Mouse (Mus musculus): ENCODE results near the gene Ptprk.
A peak's percentile ranks its signal among the peaks of the same experiment; 100 is the strongest.

The Ptprk gene

DNA sequence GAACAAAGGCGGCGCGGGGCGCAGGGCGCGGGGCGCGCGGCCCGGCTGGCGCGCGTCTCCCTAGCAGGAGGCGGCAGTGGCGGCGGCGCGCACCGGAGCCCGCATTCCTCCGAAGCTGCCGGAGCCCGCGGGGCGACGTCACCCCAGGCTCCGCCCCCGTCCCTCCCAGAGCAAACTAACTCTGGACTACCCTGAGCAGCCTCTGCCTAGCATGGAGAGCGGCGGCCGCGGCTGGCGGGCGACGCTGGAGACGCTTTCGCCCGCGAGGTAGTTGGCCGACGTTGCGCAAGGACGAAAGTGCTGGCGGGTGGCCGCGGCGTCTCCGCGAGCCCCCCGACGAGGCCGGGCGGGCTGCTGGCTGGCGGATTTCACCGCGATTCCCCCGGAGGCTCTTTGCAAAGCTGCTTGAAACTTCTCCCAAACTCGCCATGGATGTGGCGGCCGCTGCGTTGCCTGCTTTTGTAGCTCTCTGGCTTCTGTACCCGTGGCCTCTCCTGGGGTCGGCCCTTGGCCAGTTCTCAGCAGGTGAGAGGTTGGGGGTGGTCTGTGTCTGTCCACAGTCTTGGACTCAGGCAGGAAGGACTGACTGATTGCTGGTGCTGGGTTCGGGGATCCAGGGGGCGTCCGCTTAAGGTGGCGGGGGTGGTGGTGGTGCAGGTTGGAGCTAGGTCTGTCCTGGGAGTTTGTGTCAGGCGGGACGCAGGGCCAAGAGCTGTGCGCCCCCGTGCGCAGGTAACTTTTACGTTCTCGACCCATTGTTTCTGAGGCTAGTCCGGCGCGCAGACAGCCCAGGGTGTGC, at the start of gene Ptprk:
Gene Ptprk (plus strand): TSS at position 168 of the 799 bp plus-strand sequence.
- peak; percentile 95 for DNase-seq

DNA sequence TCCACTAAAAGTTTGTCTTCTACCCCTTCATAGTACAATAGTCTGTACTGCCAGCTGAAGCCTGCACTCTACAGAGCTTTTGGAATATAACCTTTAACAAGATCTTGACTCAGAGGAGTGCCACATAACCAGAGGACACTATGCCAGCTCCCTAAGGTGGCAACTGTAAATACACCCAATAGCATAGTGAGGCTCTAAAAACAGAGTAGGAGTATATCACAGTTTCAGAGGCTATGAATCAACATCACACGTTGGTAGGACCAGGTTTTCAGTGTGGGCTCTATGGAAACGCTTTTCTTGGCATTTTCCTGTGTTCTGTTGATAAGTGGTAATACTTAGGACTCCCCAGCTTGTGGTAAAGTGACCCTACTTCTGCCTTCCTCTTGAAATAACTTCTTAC, 46.8 kb upstream of the Ptprk start:
- no peak for DNase-seq

DNA sequence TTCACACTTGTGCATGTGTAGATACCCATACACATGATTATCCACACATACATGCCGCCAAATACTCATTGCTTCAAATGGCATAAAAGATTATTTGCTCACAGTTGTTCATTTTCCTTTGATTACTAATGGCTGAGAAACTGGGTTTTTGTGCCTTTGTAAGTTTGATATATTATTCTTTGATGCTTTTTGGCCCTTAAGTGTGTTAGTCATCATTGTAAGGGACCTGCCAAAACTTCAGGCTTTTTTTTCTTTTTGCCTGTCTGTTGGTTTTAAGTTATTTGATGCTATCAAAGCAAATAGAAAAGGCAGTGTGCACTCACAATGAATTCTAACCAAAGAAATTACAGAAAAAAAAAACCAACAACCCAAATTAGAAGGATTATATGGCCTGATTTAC, 38.2 kb upstream of the Ptprk start:
- DNase-seq: no peak

DNA sequence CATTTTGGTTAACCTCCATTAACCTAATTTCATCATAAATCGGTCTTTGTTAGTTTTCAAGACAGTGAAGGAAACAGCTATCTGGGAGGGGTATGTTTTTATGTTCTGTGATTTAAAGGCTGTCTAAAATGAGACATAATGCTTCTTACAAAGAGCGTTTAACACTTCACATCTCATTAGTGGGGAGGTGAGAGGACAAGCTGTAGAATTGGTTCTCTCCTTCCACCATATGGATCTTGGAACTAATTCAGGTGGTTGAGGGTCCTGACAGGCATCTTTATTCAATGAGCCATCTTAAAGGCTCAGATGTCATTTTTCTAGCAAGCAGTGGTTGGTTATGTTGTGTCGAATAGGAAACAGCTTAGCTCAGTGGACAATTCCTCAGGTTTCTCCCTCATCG, 19.9 kb upstream of the Ptprk start:
- DNase-seq: no peak

DNA sequence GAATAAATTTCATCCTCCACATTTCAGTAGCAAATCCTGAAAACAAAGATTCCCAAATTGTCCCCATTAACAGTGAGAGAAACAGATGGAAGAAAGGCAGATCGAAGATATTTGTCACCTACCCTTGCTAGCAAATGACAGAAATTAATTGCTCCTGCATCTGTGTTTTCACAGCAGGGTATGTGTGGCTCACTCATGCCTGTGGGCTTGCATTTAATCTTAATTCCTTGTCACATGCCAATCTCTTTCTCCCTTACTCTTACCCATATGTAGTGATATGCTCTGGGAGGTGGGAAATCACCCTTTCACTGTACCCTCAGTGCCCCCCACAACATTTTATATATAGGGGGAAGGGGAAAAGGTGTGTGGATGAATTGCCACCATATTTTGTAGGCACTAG, 15.4 kb upstream of the Ptprk start:
- DNase-seq: no peak

DNA sequence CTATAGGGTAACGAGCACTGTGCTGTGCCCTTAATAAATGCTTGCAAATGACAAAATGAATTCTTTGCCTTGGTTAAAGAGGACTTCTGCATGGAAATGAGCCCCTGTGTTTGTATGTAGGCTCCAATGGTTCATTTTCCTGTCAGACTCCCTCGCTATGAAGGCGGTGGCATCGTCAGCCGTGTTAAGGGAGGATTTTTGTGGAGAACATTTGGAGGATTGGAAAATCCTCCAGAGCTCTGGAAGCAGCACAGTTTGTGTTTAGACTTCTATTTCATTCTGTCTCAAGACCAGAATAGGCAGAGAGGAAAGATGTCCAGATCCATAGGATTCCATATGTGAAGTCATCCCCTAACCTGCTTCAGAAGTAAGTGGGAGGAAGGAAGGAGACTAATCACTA, 6.6 kb upstream of the Ptprk start:
- DNase-seq: no peak

DNA sequence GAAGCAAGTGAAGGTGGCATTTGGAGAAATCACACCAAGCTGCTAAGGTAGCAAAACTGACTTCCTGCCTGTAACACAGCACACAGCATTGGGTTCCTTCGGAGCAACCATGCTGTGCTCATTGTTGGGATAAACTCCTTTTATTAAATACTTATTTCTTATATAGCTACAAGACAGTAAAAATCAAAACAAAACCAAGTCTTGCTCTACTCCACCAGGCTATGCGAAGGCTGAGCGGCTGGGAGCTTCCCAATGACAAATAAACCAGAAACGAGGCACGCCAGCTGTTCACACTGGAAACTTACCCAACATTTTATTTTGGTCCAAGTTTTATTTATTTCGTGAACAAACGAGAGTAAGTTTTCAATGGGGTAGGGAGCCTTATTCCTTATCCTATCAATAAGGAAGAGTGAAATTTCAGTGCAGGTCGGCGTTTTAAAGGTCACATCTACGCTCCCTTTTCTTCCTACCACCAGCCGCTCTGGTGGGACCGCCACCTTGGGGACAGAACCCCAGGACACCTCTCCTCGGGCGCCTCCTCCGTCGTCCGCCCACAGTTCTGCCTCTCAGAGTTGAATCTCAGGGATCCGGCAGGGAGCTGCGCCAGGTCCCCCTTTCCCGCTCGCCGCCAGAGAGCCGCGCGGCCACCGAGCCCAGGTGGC, 498 bp upstream of the Ptprk start:
- DNase-seq: no peak

DNA sequence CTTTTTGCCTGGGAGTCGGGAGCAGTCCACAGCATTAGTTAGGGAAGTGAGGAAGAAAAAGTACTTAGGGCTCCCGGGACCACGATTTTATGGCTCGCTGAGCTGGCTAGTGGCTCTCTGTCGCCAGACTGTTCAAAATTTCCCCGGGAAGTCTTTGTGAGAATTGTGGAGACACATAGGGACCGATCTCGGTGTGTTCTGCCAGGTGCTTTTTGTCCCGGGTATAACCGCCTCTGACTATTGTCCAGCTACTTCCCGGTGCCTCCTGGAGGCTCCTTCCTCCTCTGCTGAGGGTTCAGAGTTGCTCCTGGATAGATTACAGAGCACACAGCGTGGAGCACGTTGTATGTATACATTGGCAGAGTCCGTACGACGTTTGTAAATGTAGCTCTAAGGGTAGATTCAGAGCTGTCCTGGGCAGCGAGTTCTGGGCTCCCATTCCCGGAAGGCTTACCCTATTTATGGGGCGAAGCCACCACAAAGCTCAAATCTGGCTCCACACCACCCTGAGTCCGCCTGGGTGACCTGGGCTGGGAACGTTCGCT, 943 bp downstream of the Ptprk start:
- DNase-seq: peak; percentile 53

DNA sequence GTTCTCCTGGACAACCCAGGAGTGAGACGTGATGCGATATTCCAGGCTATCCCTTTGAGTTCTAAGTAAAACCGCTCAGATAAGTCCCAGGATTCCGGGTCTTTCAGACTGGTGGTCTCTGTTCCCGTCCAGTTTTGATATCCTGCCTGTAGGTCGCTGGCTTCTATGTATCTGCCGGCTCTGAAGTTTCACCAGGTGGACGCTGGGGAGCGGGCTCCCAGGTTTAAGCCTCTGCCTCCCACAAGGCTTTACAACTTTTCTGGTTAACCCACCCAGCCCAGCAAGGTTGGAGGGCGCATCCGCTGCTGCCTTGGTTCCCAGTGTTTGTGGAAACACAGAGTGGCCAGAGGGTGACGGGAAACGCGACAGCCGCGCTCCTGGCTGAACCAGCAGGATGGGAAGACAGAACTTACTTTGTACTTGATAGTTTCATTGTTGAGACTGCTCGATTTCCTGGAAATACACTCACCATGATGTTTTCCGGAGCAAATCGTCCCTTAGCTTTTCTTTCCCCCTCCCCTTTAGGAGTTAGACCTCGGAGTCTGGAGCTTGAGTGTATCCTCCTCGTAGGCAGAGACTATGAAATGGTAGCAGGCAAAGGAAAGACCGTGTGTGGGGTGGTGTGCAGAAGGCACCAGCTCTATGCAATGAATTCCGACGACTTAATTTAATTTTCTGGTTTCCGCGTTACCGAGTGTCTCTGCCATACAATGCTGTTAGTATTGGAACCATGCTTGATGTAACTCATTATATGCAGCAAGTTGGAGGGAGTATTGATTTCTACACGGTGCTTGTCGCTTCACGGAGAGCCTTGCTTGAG, 1.6 kb downstream of the Ptprk start:
- peak; percentile 49 for DNase-seq

DNA sequence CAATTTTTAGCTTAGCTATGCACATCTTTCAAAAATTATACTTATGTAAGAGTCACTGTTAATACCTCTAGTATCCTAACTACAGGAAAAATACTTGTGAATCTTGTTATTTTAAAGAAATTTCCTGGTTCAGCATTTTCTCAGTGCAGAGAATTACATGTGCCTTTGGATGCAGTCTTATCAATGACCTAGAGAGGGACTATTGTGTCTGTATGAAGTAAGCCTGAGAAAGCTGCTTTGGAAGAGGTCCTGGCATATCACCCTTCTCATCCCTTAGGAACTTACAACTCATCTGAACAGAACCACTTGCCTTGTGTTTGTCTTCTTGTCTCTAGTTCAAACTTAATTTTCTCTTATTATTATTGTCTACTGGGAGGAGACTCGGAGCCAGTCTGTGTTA, 3.6 kb downstream of the Ptprk start:
- DNase-seq: no peak

DNA sequence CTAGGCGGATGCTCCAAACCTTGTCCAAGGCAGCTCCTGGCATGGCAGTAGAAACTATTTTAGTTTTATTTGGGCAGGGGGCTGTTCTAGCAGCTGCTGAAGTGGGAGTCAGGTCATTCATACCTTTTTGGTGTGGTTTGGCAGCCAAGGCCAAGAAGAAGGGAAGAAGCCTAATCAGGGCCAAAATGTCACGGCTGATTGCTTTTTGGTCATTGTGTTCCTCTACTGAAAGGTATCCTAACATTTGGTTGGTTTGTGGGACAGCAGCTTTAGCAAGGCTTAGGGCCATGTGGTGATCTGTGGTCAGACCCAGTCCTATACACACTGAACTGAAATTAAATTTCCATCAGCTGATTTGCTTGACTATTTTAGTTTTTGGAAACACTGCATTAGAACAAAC, 6.6 kb downstream of the Ptprk start:
- DNase-seq: peak; percentile 46

DNA sequence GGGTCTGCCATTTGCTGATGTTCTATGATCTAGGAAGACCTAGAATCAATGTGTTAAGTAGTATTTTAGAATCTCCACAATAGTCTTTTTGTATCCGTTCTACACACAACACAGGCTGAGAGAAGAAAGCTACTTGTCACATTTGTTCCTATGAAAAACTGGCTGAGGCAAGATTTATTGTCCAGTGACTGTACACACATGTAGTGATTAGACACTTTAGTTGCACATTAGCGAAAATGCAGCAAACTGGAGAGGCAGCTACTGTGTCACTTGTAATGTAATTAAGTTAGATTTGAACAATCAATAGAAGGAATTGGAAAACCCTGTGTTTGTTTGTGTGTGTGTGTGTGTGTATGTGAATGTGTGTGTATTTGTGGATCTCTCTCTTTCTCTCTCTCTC, 8.6 kb downstream of the Ptprk start:
- DNase-seq: no peak

DNA sequence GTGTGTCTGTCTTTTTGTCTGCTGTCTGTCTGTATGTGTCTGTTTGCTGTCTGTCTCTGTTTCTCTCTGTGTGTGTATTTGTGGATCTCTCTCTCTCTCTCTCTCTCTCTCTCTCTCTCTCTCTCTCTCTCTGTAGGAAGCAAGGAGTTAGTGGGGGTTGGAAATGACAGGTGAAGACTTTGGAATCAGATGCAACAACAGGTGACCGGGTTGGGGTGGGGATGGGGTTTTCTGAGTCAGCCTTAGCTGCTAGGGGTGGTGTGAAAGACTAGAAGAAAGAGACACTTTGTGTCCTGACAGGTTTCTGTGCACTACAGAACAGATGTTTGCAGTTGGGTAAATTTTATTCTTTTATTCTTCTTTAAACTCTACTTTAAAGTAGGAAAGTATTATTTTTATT, 9.0 kb downstream of the Ptprk start:
- no peak for DNase-seq

DNA sequence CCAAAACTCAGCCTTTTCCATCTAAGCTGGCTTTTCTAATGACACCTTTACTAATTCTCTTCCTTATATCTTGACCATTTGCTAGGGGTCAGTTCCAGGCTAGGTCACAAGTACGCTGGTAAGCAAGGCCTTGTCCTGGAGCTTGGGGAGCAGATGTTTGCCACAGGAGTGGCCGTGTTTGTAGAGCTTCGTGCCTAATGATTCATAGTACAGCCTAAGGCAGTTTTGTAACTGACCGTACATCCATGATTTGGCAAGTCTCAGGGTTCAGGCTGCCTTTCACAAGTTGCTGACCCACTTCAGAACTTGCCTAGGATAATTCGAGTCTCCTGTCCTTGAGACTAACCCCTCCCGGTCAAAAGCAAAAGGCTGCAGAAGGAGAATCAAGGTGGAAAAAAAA, 12.7 kb downstream of the Ptprk start:
- DNase-seq: peak; percentile 54

DNA sequence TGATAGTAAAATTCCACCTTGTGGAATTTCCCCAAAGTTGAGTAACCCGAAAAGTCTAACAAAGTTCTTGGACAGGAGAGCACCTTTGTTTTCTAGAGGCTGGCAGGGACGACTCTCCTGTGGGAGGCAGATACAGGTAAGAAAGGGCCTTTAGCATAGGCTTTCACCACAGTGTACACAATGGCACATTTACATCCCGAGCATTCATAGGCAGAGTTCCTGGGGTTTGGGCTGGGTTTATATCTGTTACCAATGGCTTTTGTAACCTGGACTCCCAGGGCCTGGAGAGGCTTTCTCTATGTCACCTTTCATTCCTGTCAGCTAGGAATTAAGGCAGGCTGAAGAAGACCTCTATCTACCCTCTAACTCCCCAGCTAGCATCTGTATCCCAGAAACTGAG, 13.1 kb downstream of the Ptprk start:
- no peak for DNase-seq

DNA sequence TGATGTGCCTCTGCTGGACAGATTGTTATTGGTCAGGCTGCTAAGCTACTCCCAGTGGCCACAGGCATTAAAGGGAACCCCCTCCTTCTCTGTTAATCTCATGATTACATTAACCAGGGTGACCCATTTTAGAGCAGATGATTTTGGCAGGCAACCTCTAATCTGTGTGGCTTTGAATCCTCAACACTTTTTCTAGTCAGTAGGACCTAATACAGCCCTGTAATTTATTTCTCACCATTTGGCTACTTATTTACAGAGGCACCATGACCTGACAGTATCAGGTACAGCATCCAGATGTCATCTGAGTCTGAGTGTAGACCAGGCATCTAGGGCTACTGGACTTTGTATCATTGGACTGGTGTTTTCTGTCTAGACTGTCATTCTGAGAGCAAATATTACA, 21.4 kb downstream of the Ptprk start:
- peak; percentile 93 for DNase-seq

DNA sequence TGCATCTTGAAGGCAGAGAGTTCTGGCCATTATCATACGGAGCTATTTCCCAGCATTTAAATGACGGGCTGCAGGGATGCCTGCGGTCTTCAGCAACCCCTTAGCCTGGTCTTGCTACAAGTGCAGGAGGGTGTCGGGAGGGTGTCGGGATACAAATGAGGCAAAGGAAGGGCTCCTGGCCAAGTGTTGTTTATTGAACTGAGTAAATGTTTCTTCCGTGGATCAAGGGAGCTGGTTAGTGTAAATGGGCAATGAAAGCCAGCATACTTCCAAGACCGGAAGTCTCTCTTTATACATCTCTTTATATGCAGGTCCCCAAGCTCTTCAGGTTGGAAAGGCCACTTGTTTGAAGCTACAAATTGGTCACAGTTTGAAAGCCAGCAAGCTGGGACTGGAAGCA, 23.0 kb downstream of the Ptprk start:
- DNase-seq: peak; percentile 38

DNA sequence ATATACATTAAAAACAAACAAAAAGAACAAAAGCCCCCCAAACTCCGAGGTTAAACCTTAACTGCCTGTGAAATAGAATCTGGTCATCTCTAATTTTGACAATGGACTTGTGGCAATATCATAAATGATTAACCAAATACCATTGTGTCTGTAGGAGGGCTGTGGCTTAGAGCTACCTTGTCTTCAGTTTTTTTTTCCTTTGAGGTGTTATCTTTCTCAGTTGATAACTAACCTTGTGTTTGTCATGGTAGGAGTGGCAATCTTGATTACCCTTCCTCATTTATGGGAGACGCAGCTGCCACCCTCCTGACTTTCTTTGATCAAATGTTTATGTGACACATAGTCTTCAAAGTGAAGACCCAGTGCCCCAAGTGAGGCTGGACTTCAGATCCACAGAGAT, 24.3 kb downstream of the Ptprk start:
- DNase-seq: no peak

DNA sequence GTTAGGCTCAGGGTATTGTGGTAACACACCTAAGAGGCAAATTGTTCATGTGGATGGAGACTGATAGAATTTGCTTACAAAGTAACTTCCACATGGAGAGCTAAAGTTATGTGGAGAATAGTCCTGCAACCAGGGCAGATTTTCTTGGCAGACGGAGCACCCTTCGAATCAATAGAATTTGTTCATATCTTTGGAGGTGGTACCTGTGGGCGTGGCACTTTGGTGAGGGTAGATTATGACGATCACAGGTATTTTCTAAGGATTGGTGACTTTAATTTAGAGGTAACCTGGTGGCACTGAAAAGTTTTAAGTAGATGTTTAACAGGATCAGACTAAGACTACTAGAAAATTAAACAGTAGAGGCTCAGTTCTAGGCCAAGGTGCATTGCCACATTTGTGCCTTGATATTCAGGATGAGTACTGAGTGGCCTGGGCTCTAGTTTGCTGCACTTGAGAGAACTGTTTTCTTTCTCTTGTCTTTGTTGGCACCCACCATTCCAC, 28.8 kb downstream of the Ptprk start:
- DNase-seq: peak; percentile 53

DNA sequence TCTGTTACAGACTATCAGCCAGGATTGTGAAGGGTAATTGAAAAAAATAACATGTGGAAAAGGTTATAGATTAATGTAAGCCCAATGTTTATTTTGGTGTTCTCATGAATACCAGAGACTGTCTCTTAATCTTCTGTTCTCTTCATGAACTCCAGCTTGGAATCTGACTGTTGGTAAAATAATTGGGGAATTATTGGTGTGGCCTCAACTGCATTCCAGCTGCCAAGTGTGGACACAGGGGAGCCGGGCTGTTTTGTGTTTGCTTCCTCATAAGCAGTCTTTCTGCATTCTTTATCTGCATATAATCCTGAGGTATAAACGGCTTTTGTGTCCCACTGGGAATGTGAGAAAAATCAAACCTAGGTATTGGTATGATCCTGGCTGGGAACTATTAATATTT, 29.3 kb downstream of the Ptprk start:
- no peak for DNase-seq

DNA sequence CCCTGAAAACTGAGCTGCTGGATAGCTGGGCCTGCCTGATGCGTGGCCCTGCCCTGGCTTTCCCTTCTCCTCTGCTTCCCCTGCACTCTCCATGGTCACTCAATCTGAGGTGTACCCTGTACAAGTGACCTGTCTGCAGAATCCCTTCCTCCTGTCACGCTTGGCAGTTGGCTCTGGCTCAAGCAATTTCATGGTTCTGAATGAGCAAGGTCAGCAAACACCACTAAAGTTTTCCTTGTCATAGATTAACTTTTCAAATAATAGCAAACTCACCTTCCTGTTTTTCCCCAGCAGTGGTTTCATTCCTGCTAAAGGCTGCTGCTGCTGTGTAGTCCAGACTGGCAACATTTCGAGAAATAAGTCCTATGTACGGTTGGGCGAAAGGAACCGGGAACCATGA, 30.6 kb downstream of the Ptprk start:
- DNase-seq: peak; percentile 94

DNA sequence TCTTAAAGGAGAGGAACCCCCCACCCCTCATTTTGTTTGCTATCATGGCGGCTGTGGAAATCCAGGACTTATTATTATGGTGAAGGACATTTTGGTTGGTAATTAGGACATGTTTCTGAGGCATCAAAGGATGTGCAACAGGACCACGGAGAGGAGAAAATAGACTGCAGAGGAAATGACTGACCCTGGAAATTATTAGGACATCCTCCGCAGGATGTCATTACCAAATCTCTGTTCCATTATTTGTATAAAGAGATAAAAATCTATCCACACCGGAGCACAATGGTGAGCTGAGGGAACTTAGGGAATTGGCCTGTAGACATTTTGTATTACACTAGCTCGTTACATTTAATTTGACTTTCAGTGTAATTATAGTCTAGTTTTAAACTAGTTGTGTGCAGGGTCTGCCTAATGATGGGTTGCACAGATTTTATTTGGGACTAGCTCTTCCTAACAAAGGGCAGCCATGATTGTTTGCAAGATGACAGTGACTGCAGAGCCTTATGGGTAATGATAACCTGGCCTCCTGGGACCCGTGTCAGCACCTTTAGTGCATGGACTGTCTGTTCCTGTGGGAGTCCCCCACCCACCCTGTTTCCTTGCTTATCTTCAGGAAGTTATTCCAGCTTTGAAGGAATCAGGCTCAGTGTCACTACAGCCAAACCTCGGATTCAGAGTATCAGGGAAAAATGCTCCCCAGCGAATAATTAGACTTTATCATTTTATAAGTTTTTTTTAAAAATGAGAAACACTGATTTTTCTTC, 38.4 kb downstream of the Ptprk start:
- no peak for DNase-seq

DNA sequence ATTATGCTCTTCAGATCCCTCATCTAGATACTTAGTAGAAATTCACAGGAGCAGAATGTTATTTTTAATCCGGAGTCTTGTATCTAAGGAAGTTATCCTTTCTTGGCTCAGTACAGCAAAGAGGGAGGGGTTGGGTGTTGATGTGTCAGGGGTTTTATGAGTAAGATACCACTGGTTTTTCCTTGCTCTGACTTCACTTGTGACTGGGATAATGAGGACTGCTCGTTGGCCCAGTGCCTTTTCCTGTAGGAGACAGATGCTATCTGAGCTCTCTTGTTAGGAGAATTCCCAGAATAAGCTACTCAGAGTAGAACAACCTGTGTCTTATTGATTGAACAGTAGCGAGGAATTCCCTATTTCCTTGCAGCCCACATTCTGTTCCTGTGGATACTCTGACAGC, 39.3 kb downstream of the Ptprk start:
- peak; percentile 50 for DNase-seq
